Mouse (Mus musculus) limb, embryonic 14.5 days (tissue): ENCODE results near the gene Bhlhe23. TPM values are rescaled to one million over a fixed set of nuclear protein-coding genes. Genes with fewer than 3 reads are reported as not detected.

ENCODE experiments used
- ATAC-seq: fragments of 200-750 bp; cut with Nextera tagmentation; 2 replicates; pipeline ENCODE4 v1.8.0; 2017; ENCODE audit warnings: low read depth, moderate number of reproducible peaks, moderate TSS enrichment; ENCODE audit not compliant: low FRiP score
- DNase-seq: peaks from one replicate; pipeline ENCODE4 v3.0.0-alpha.2; 2015; ENCODE audit warnings: low spot score
- H3K27ac ChIP-seq: fragments of 300-500 bp; sonication (generic); replicated peaks from 2 replicates; pipeline ENCODE4 v1.5.1; 2014; ENCODE audit warnings: low read depth, mild to moderate bottlenecking, low read length, moderate library complexity, mixed read lengths
- H3K27me3 ChIP-seq: fragments of 300-500 bp; sonication (generic); 2 replicates; pipeline ENCODE4 v1.6.1; 2014; ENCODE audit warnings: low read length, mixed read lengths; ENCODE audit not compliant: control insufficient read depth, insufficient read depth
- H3K36me3 ChIP-seq: fragments of 300-500 bp; sonication (generic); 2 replicates; pipeline ENCODE4 v1.6.1; 2014; ENCODE audit warnings: mild to moderate bottlenecking, low read length, moderate library complexity, mixed read lengths; ENCODE audit not compliant: control insufficient read depth, insufficient read depth
- H3K4me1 ChIP-seq: fragments of 300-500 bp; sonication (generic); 2 replicates; pipeline ENCODE4 v1.6.1; 2014; ENCODE audit warnings: antibody characterized with exemption, low read length, mixed read lengths; ENCODE audit not compliant: control insufficient read depth, insufficient read depth
- H3K4me2 ChIP-seq: fragments of 300-500 bp; sonication (generic); replicated peaks from 2 replicates; pipeline ENCODE4 v1.6.1; 2014; ENCODE audit warnings: low read depth, mild to moderate bottlenecking, low read length, moderate library complexity; ENCODE audit not compliant: severe bottlenecking
- H3K4me3 ChIP-seq: fragments of 300-500 bp; sonication (generic); replicated peaks from 2 replicates; pipeline ENCODE4 v1.5.1; 2014; ENCODE audit warnings: low read length
- H3K9ac ChIP-seq: fragments of 300-500 bp; sonication (generic); 2 replicates; pipeline ENCODE4 v1.6.1; 2014; ENCODE audit warnings: mild to moderate bottlenecking, low read depth, low read length, moderate library complexity; ENCODE audit not compliant: severe bottlenecking
- H3K9me3 ChIP-seq: fragments of 300-500 bp; sonication (generic); 2 replicates; pipeline ENCODE4 v1.6.1; 2016; ENCODE audit warnings: low read length; ENCODE audit not compliant: control insufficient read depth
- POLR2A ChIP-seq: fragments of 200-500 bp; IDR thresholded peaks from 2 replicates; pipeline ENCODE4 v1.8.0; 2012; ENCODE audit warnings: inconsistent platforms, mild to moderate bottlenecking, moderate library complexity, borderline replicate concordance; ENCODE audit not compliant: insufficient read depth, insufficient read length; ENCODE audit errors: extremely low read depth
- WGBS: fragments of 180-500 bp; shearing (Covaris S2); extraction: QIAGEN DNeasy Blood & Tissue Kit; methylation state at CpG from one replicate; pipeline ENCODE4 v1.1.7; 2014; 5-methylcytosine and 5-hydroxymethylcytosine counted together
- polyA plus RNA-seq, 2 experiments: library from polyadenylated mRNA; depleted of rRNA in 1 of 2; stranded (reverse) in 1 of 2; unstranded in 1 of 2; fragments of >200 nt; fragmentation: Nextera tagmentation in 1 of 2; extraction: Ambion mirVana in 1 of 2; gene quantifications; 2 replicates each; pipeline versions ENCODE4 v1.2.1 to v1.2.3; 2012 to 2014

Gene Bhlhe23
- polyA plus RNA-seq, 2 experiments = not detected

- no peak overlapping the region for H3K4me2 ChIP-seq
- H3K9ac ChIP-seq = no peak overlapping the region
- DNase-seq (no peak), ATAC-seq (no peak)
- no peaks in the 10 kb centered on the region for H3K36me3 ChIP-seq
- no peak for TF ChIP-seq POLR2A
- no peak overlapping the region for H3K4me3 ChIP-seq
- H3K9me3 ChIP-seq = no peaks in the 10 kb centered on the region
- no peaks in the 10 kb centered on the region for H3K27me3 ChIP-seq
- H3K4me1 ChIP-seq = no peaks in the 10 kb centered on the region
- H3K27ac ChIP-seq = no peak overlapping the region
- WGBS = 86% methylated on average over 7 of the region's 7 CpGs
Measured at GRCm38 (mm10) chr2:180735232-180735631, 41.5 kb downstream of the Bhlhe23 start.

DNA sequence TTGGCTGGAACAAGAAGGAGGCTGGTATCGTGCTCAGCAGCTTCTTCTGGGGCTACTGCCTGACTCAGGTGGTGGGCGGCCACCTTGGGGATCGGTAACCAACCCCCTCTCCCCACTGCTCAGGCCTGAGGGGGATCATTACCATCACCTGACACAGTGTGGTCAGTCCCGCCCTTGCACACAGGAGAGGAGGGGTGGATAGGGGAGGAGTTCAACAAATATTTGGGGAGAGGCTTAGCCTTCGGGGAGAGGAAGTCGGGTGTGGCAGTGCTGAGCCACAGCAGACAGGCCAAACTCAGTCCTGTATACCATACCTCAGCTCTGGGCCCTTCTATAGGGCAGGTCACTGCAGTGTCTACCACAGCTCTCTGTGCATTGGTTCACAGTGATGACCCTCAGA, 44.7 kb downstream of the Bhlhe23 start:
- Histone ChIP-seq H3K9me3 (no peaks in the 10 kb centered on the region), H3K36me3 (no peaks in the 10 kb centered on the region), H3K27me3 (no peaks in the 10 kb centered on the region), H3K27ac (no peak overlapping the region), H3K4me2 (no peak overlapping the region), H3K4me1 (no peaks in the 10 kb centered on the region), H3K9ac (no peak overlapping the region), H3K4me3 (no peak overlapping the region)
- TF ChIP-seq POLR2A = no peak
- no peak for DNase-seq
- 67% methylated on average over 6 of the region's 6 CpGs for WGBS
- ATAC-seq = no peak

GRCm38 (mm10) chr2:180731036-180731435, 45.7 kb downstream of the Bhlhe23 start:
- Histone ChIP-seq H3K36me3 (no peaks in the 10 kb centered on the region), H3K27ac (no peak overlapping the region), H3K9ac (no peak overlapping the region), H3K4me2 (no peak overlapping the region), H3K27me3 (no peaks in the 10 kb centered on the region), H3K9me3 (no peaks in the 10 kb centered on the region), H3K4me1 (no peaks in the 10 kb centered on the region), H3K4me3 (no peak overlapping the region)
- TF ChIP-seq POLR2A = no peak
- ATAC-seq (no peak), DNase-seq (no peak)
- WGBS = 60% methylated on average over 3 of the region's 3 CpGs

GRCm38 (mm10) chr2:180727613-180728021, 49.1 kb downstream of the Bhlhe23 start:
- Histone ChIP-seq H3K36me3 (peaks cover 7% of the 10 kb centered on the region), H3K27ac (no peak overlapping the region), H3K4me2 (no peak overlapping the region), H3K4me1 (peaks cover 5% of the 10 kb centered on the region; the same call in 1 of the 2 replicates), H3K9me3 (no peaks in the 10 kb centered on the region), H3K27me3 (no peaks in the 10 kb centered on the region), H3K4me3 (no peak overlapping the region), H3K9ac (no peak overlapping the region)
- WGBS = 60% methylated on average over 4 of the region's 4 CpGs
- no peak for ATAC-seq
- no peak for TF ChIP-seq POLR2A
- DNase-seq = no peak

DNA sequence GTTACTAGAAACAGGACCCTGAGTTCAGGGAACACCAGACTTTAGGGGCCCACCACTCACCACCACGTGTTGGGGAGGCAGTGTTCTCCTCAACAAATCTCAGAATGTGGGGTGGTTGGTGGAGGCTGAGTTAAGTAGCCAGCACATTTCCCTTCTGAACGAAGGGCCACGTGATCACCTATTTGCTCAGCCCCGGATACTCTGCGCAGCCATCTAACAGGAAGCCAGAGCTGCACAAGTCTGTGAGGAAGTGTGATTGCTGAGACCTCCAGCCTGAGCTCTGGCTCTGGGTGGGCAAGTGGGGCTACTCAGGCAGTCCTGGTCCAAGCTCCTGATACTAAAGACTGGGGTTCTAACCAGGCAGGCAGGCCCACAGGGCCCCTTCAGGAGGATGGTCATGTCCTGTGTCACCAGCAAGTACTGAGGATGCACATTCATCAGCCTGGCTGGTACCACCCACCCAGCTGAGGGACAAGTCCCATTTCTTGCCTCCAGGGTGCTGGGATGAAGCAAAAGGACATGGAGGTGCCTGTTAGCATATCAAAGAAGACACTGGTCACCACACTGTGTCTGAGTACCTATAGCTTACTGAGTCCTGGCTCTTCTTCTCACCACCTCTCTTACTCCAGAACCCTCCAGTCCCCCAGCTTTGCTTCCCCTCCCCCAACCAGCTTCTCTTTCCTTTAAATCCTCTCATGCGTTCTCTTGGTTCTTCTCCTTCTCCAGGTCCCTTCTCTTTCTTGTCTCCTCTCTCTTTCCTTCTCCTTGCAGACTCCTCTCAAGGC, 49.9 kb downstream of the Bhlhe23 start:
- ATAC-seq (no peak), DNase-seq (no peak)
- H3K27me3 ChIP-seq = no peaks in the 10 kb centered on the region
- H3K9ac ChIP-seq = no peak overlapping the region
- peaks cover 5% of the 10 kb centered on the region; the same call in 1 of the 2 replicates for H3K4me1 ChIP-seq
- no peaks in the 10 kb centered on the region for H3K9me3 ChIP-seq
- WGBS = 66% methylated on average over 6 of the region's 6 CpGs
- no peak overlapping the region for H3K27ac ChIP-seq
- H3K4me3 ChIP-seq = no peak overlapping the region
- H3K36me3 ChIP-seq = peaks cover 13% of the 10 kb centered on the region
- no peak for TF ChIP-seq POLR2A
- no peak overlapping the region for H3K4me2 ChIP-seq
